Comparison of ENCODE assay signal across 8 mouse cellular contexts in the genomic region with DNA sequence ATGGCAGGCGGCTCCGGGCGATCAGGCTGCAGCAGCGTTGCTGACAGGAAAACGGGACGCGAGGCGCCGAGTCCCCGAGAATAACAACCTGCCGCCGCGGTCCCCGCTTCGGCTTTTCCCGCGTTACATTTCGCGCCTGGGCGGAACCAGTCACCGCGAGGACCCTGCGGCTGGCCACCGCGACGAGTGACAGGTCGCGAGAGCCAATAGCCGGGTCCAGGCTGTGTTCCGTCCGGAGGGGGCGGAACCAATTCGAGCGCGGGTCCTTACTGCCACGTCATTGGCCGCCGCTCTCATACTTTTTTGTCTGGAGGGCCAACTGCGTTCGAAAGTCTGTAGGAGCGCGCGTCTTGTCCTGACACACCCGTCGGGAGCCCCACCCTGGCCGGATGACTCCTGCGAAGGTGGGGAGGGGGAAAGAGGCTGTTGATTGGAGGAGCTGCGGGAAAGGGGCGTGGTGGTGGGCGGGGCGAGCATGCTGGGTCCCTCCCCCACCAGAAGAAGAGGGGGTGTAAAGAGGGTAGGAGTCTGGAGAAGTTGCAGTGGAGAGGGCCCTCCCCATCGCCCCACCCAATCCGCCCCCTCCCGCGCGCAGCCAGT. TPM values are rescaled to one million over a fixed set of nuclear protein-coding genes. Genes with fewer than 3 reads are reported as not detected.
A peak's percentile ranks its signal among the peaks of the same experiment; 100 is the strongest.
DNase-seq lines count a peak whose midpoint lies in the region; ATAC-seq and TF ChIP-seq lines count a peak whose summit lies in the region.

A gene (minus strand): TSS at position 120 of the 600 bp plus-strand sequence.

- H3K9me3 ChIP-seq in ES-Bruce4 (replicated peaks; ENCODE audit: control insufficient read depth, insufficient read depth, low read length, poor library complexity, severe bottlenecking) = no peaks in the 10 kb centered on the region
- H3K9me3 ChIP-seq in forebrain, embryonic 13.5 days (replicated peaks) = no peaks in the 10 kb centered on the region
- no peaks in the 10 kb centered on the region for H3K9me3 ChIP-seq in liver, postnatal 0 days (ENCODE audit: low read length)
- no peaks in the 10 kb centered on the region for H3K9me3 ChIP-seq in neural tube, embryonic 14.5 days (ENCODE audit: control insufficient read depth, low read length)

- peak within 1 kb of the TSS; percentile 87 for H3K4me2 ChIP-seq in forebrain, embryonic 13.5 days
- peak within 1 kb of the TSS; percentile 95 for H3K4me2 ChIP-seq in liver, postnatal 0 days (ENCODE audit: low read depth, low read length)
- H3K4me2 ChIP-seq in neural tube, embryonic 14.5 days (ENCODE audit: low read depth, low read length) = peak within 1 kb of the TSS; percentile 83

- H3K9ac ChIP-seq in ES-Bruce4 (ENCODE audit: low read depth, poor library complexity, severe bottlenecking) = peak within 1 kb of the TSS; percentile 89
- H3K9ac ChIP-seq in forebrain, embryonic 13.5 days = peak within 1 kb of the TSS; percentile 80
- peak within 1 kb of the TSS; percentile 86 for H3K9ac ChIP-seq in liver, postnatal 0 days (replicated peaks)
- H3K9ac ChIP-seq in neural tube, embryonic 14.5 days (replicated peaks; ENCODE audit: low read depth, low read length) = peak within 1 kb of the TSS; percentile 39

- under 1% methylated on average over 56 of the region's 56 CpGs for WGBS in forebrain, embryonic 13.5 days
- WGBS in large intestine, adult 2 months = under 1% methylated on average over 56 of the region's 56 CpGs
- WGBS in liver, postnatal 0 days (ENCODE audit: insufficient replicate concordance) = under 1% methylated on average over 52 of the region's 56 CpGs
- WGBS in neural tube, embryonic 14.5 days = under 1% methylated on average over 46 of the region's 56 CpGs

- H3K27me3 ChIP-seq in ES-Bruce4 (ENCODE audit: control insufficient read depth, insufficient read depth, low read length, poor library complexity, severe bottlenecking) = no peaks in the 10 kb centered on the region
- H3K27me3 ChIP-seq in forebrain, embryonic 13.5 days = peaks cover 3% of the 10 kb centered on the region; the same call in 1 of the 2 replicates
- no peaks in the 10 kb centered on the region for H3K27me3 ChIP-seq in liver, postnatal 0 days (ENCODE audit: insufficient read depth, low read length)
- H3K27me3 ChIP-seq in neural tube, embryonic 14.5 days (ENCODE audit: control insufficient read depth, insufficient read depth, low read length) = no peaks in the 10 kb centered on the region

- peak within 1 kb of the TSS; percentile 85 for H3K27ac ChIP-seq in ES-Bruce4 (ENCODE audit: insufficient read depth, low read length)
- peak within 1 kb of the TSS; percentile 87 for H3K27ac ChIP-seq in forebrain, embryonic 13.5 days
- H3K27ac ChIP-seq in liver, postnatal 0 days (ENCODE audit: low read depth) = peak within 1 kb of the TSS; percentile 93
- peak within 1 kb of the TSS; percentile 53 for H3K27ac ChIP-seq in neural tube, embryonic 14.5 days (ENCODE audit: low read depth, low read length)

- H3K36me3 ChIP-seq in ES-Bruce4 (ENCODE audit: control insufficient read depth, insufficient read depth, low read length, poor library complexity, severe bottlenecking) = no peaks in the 10 kb centered on the region
- no peaks in the 10 kb centered on the region for H3K36me3 ChIP-seq in forebrain, embryonic 13.5 days (ENCODE audit: poor library complexity, severe bottlenecking)
- H3K36me3 ChIP-seq in liver, postnatal 0 days (replicated peaks; ENCODE audit: insufficient read depth, low read length) = no peaks in the 10 kb centered on the region
- no peaks in the 10 kb centered on the region for H3K36me3 ChIP-seq in neural tube, embryonic 14.5 days (ENCODE audit: control insufficient read depth, insufficient read depth, low read length)

- peak; percentile 29 for TF ChIP-seq POLR2A in ES-Bruce4 (IDR thresholded peaks at IDR 0.05; ENCODE audit: insufficient read depth, low read length)

- peaks cover 2% of the 10 kb centered on the region for H3K4me1 ChIP-seq in ES-Bruce4 (ENCODE audit: control insufficient read depth, insufficient read depth, low read length)
- peaks cover 29% of the 10 kb centered on the region for H3K4me1 ChIP-seq in forebrain, embryonic 13.5 days
- H3K4me1 ChIP-seq in liver, postnatal 0 days (ENCODE audit: insufficient read depth) = peaks cover 20% of the 10 kb centered on the region
- H3K4me1 ChIP-seq in neural tube, embryonic 14.5 days (ENCODE audit: control insufficient read depth, insufficient read depth, low read length) = peaks cover 4% of the 10 kb centered on the region; the same call in 1 of the 2 replicates

- intact Hi-C loops in heart, postnatal 10 days (cut with DNase I) = loop anchor here (10.0 kb wide), 1 partner anchor 282 kb away; a partner anchor contains a TSS

- H3K4me3 ChIP-seq in ES-Bruce4 (ENCODE audit: low read depth, low read length) = peak within 1 kb of the TSS; percentile 81
- H3K4me3 ChIP-seq in forebrain, embryonic 13.5 days = peak within 1 kb of the TSS; percentile 88
- peak within 1 kb of the TSS; percentile 85 for H3K4me3 ChIP-seq in liver, postnatal 0 days (ENCODE audit: low read depth, low read length)
- H3K4me3 ChIP-seq in neural tube, embryonic 14.5 days (ENCODE audit: low read depth, low read length) = peak within 1 kb of the TSS; percentile 82

- no peak for TF ChIP-seq CTCF in ES-Bruce4 (IDR thresholded peaks at IDR 0.05; ENCODE audit: low read depth, low read length)
- TF ChIP-seq CTCF in liver, postnatal 0 days (IDR thresholded peaks at IDR 0.05; ENCODE audit: low read depth) = no peak

- peak; percentile 98 to 99 for DNase-seq in heart, postnatal 10 days
- DNase-seq in large intestine, adult 2 months (ENCODE audit: low read depth, low spot score) = peak; percentile 93
- DNase-seq in liver, postnatal 0 days = peak; percentile 98
- peak; percentile 99 for DNase-seq in testis, postnatal 10 days (ENCODE audit: low spot score)

- peak; percentile 98 for ATAC-seq in cerebellum, adult (ENCODE audit: insufficient number of reproducible peaks, low FRiP score, low TSS enrichment)
- peak; percentile 98 for ATAC-seq in forebrain, embryonic 13.5 days
- peak; percentile 94 for ATAC-seq in liver, postnatal 0 days
- peak; percentile 98 for ATAC-seq in neural tube, embryonic 14.5 days (ENCODE audit: low read depth)

- no peak for TF ChIP-seq EP300 in ES-Bruce4 (IDR thresholded peaks at IDR 0.05; ENCODE audit: insufficient read depth, low read depth, low read length)
- peak; percentile 59 for TF ChIP-seq EP300 in liver, postnatal 0 days (IDR thresholded peaks at IDR 0.05; ENCODE audit: low read depth)

RNA-seq across cellular contexts. Expression of the gene that starts here (rescaled TPM):
- 24.9 and 32.2 TPM in 2 replicates for polyA plus RNA-seq in ES-Bruce4 (2011; ENCODE audit: insufficient read depth, insufficient read length, low read depth, missing spikeins)
- polyA plus RNA-seq in forebrain, embryonic 13.5 days (2015; fragmentation: Nextera tagmentation; extraction: Ambion mirVana) = 18.9 and 20.4 TPM in 2 replicates
- 10 to 100 TPM; 27.0 to 28.9 TPM for total RNA-seq in heart, postnatal 10 days (2021)
- polyA plus RNA-seq in large intestine, adult 2 months (2012; rRNA removed) = 8.1 and 9.2 TPM in 2 replicates
- polyA plus RNA-seq in liver, postnatal 0 days (2015; fragmentation: Nextera tagmentation; extraction: Ambion mirVana) = 9.8 and 11.7 TPM in 2 replicates
- 3.8 and 4.5 TPM in 2 replicates for polyA plus RNA-seq in neural tube, embryonic 14.5 days (2014; fragmentation: Nextera tagmentation; extraction: Ambion mirVana)

Comparison
In these comparisons a context has a peak if more than half of its experiments do, and no peak if none do; other contexts are left out.
1. Peak in every context shown above with its lines: DNase-seq, ATAC-seq, H3K4me3 ChIP-seq and H3K27ac ChIP-seq.
2. H3K9ac ChIP-seq: peak in every context shown above with its lines; median percentile 89 in ES-Bruce4; 86 in liver, postnatal 0 days; 80 in forebrain, embryonic 13.5 days; 39 in neural tube, embryonic 14.5 days.